Mouse (Mus musculus): Measurements from ENCODE around the gene Itga2b. TPM values are rescaled to one million over a fixed set of nuclear protein-coding genes. Genes with fewer than 3 reads are reported as not detected.

Itga2b gene
- polyA plus RNA-seq, 1 experiment: 1.9 TPM

DNA sequence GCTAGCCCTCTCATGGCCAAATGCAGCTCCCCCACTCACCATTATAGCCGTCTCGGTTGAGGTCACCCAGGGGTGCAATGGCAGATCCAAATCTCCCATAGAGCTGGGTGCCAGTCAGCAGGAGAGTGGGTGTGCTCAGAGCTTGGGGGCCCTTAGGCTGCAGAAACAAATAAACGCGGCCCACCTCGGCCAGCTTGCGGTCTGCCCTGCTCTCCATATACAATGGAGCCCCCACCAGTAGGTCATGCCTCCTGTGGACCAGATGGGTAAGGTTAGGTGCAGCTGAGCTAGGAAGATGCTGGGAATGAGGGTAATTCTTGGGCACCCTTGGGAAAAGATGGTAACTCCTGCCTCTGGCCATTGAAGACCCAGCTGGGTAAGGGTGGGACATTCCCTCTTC is 5.0 kb downstream of the Itga2b start:
- no peak for DNase-seq (ENCODE audit: low read depth, low spot score)
- 95% methylated on average over 6 of the region's 6 CpGs for WGBS

DNA sequence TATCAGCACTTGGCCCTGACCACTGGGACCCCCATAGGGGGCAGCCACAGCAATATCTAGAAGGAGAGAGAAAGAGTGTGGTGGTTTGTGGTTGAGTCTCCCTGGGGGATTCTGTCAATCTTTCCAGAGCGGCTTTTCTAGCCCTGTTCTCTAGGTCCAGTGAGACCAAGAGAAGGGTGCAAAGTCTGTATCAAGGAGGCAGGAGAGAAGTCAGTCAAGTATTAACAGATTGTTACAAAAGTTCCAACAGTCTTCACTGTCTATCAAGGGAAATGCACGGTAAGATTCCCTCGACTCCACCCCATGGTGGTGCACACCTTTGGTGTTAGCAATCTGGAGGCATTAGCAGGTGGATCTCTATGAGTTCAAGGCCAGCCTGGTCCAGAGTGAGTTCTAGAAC is 8.2 kb downstream of the Itga2b start:
- DNase-seq (ENCODE audit: low read depth, low spot score): no peak
- 55% methylated on average over 3 of the region's 3 CpGs for WGBS

DNA sequence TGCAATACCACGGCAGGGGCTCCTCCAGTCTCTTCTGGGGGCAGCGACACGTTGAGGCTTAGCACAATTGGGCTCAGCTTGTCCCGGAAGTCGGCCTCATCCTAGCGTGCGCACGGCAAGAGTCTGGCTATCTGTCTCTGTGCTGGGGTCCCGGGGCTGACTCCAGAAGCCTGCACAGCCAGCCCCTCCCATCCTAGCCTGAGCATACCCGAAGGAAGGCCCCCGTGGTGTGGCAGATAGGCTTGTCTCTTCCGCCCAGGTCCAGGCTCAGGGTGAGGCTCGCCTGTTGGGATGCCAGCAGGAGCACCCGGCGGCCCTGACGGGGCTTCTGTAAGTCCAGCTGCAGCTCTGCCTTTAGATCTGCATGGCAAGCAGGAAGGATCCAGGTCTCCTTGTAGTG is 9.4 kb downstream of the Itga2b start:
- 63% methylated on average over 16 of the region's 16 CpGs for WGBS
- no peak for DNase-seq (ENCODE audit: low read depth, low spot score)

DNA sequence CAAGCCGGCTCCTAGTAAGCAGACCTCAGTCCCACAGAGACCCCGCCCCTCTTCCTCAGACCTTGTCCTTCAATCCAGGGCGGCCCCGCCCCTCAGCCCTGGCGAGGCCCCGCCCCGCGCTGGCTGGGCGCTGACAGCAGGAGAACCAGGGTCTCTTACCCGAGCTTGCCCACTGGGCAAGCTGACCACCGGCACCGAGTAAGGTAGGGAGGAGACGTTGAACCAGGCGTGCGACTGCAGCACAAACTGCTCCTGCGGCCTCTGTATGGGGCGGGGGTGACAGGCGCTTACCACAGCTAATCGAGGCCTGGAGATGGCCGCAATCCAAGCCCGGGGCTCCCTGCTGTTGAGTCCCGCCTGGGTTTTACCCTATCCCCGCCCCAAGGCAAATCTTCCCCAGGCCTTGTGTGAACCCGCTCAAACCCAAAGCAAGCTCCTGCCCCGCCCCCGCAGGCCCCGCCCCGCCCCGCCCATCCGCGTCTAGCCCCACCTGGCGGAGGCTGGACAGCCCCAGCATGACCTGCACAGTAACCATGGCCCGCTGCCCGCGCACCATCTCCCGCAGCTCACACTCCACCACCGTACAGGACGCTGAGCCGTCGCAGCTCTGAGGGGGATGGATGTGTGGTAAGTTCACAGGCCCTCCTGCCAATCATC is 14.1 kb downstream of the Itga2b start:
- no peak for DNase-seq (ENCODE audit: low read depth, low spot score)
- under 1% methylated on average over 40 of the region's 40 CpGs for WGBS

DNA sequence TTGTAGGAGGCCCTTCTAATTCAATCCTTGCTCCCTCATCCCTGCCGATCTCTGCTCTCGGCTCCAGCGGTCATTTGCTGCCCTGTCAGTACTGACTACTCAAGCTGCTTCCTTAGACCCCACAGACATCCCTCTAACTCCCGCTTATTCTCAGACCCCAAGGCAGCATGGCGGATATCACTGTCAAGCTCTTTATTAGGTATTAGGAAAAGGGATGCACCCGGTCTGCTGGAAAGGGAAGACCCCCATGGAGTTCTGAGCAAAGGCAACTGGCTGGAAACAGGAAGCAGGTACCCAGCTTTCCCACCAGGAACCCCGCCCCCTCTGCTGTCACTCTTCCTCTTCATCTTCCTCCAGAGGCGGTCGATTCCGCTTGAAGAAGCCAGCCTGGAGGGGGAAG is 16.8 kb downstream of the Itga2b start:
- no peak for DNase-seq (ENCODE audit: low read depth, low spot score)
- WGBS: 43% methylated on average over 10 of the region's 10 CpGs

DNA sequence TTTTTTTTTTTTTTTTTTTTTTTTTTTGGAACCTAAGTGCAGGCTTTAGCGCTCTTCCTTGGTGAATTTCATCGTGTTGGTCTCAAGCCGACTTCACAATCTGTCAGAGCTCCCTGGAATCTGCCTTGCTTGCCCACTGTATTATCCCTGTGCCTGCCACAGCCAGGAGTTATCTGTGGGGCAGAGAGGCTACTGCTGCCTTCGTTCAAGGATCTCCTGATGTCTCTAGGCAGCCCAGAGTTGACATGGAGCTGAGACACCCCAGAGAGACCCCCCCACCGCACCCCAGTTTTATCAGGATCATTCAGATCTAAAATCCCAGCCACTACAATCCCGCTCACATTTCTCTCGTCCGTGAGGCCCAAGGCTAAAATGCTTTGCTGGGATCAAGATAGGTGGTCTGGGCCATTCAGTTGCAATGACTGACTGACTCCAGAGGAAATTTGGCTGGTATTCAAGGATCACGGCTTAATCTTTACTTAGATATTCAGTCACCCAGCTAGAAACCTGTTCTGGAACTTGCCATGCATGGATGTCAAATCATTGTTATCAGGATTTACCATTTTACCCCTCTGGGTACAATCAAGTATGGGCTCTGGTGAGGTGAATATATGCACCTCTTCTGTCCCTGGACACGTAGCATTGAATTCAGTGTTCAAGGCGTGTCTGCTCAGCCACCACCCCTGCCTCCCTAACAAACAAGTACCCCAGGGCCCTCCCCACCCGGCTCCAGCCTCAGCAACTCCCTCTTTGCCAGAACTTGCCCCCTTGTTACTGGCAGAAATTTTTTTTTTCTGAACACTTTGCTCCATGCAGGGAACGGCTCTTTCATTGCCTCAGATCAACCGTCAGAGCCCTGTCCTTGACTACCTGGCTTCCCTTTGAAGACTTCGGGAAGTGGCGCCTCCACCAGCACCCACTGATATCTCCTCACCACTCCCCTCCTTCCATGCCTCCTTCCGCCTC is 20.6 kb downstream of the Itga2b start:
- 39% methylated on average over 17 of the region's 17 CpGs for WGBS
- no peak for DNase-seq (ENCODE audit: low read depth, low spot score)

DNA sequence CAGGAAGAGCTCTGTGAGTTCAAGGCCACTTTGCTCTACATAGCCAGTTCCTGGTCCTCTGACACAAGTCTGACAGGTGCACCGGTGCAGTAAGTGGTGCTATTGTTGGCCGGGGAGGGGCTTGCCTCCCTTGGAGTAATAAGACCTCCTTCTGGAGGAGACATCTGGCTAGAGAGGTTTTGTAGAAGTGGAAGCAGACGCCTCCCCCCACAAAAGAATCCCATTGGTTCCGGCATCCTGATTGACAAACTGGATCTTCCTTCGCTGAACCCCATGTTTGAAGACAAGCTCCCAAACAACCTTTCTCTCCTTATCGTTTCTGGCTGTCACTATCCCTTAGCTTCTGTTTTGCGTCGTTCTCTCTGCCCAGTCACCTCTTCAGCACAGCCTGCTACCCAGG is 21.6 kb downstream of the Itga2b start:
- WGBS: 24% methylated on average over 8 of the region's 8 CpGs
- DNase-seq (ENCODE audit: low read depth, low spot score): no peak

DNA sequence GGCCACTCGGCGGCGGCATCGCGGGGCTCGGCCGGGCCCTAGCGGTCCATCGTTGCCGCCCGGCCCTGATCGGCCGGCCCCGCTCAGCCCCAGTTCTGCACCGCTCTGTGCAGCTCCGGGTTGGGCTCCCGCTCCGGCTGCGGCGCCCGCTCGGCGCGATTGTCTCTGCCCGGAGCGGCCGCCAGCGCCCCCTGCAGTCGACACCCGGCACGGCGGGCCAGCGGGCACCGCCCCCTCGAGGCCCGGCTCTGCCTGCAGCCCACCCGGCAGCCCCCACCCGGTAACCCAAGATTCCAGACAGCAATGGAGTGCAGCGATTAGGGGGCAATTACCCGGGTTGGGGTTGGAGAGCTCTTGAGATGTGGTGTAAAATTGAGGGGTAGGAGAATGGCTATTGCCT is 22.4 kb downstream of the Itga2b start, which contains the start of gene Fam171a2:
TSS of gene Fam171a2 (minus strand) at position 186 of the 400 bp plus-strand sequence.
- under 1% methylated on average over 40 of the region's 40 CpGs for WGBS
- DNase-seq (ENCODE audit: low read depth, low spot score): no peak

DNA sequence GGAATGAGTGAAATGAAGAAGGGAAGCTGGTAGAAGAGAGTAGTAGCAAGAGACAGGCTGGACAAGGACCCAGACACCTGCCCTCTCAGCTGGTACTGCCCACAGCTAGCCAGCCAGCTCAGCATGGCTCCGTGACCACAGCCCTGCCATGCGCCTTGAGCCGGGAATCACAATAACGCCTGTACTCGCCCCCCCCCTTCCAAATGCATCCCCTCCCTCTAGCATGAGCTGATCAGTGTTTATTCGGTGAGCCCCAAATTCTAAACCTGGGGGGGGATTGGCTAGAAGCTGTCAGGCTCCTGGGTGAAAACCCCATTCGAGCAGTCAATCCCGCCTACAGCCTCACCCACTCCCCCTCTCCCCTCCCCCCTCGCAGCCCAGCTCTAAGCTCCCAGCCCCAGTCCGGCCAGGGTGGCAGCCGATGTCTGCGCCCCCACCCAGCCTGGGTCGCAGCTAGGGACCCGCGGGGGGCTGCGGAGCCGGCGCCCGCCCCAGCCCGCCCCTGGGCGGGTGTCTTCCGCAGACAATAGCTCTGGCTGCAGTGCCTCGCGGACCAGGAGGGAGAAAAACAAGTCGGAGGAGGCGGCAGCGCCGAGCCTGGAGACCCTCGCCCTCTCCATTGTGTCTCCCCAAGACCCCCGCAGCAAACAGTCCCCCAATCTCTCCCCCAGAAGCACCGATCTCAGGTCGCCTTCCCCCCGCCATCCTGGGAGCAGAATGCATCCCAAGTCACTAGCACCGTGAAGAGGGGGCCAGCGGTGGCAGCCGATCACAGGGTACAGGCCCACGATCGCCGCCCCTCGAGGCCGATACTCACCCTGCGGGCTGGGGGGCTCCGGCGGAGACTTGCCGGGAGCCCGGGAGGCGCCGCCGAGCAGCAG is 23.1 kb downstream of the Itga2b start:
- WGBS: 1% methylated on average over 49 of the region's 49 CpGs
- no peak for DNase-seq (ENCODE audit: low read depth, low spot score)

DNA sequence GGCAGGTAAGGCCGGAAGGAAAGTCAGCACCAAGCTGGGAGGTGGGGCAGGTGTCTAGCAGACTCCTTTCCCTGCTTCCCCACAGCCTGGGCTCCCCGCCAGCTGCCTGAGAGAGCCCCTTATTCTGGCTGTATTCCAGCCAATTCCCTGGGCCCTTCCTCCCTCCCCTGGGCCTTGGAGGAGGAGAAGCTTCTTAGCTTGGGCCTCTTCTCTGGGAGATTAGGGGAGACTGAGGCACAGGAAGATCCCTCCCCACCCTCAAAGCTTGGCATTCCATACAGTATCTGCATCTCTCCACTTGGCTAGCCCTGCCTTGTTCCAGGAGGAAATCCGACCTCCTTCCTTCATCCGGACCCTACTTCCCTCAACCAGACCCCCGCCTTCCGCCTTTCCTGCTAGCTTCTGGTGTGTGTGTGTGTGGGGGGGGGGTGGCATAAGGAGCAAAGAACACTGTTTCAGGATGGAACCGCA is 24.0 kb downstream of the Itga2b start:
- DNase-seq (ENCODE audit: low read depth, low spot score): no peak
- WGBS: 28% methylated on average over 7 of the region's 7 CpGs

DNA sequence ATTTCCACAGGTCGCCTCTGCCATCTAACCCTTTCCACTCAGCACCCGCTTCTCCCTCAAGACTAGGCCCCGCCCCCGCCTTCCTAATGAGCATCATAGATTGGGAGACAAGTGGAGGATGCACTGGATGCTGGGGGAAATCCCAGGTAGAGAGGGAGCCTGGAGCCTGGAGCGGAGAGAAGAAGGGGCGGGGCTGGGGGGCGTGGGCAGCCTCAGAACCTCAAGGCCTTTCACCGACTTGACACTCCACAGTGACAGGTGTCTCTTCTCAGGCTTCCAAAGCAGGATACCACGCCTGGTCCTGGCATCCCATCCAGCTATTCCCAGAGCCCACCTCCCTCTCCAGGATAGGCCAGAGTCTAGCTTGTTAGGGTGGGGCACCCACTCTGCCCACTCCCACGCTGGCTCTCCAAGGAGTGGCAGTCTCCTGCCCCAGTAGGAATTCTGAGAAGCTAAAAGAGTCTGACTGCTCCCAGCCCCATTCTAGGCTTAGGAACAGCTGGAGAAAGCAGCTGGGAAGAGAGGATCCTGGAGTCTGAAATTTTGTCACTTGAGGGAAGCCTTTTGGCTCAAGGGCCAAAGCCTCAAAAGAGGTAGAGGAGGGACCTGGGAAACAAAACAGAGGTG is 24.5 kb downstream of the Itga2b start:
- 23% methylated on average over 10 of the region's 10 CpGs for WGBS
- no peak for DNase-seq (ENCODE audit: low read depth, low spot score)

DNA sequence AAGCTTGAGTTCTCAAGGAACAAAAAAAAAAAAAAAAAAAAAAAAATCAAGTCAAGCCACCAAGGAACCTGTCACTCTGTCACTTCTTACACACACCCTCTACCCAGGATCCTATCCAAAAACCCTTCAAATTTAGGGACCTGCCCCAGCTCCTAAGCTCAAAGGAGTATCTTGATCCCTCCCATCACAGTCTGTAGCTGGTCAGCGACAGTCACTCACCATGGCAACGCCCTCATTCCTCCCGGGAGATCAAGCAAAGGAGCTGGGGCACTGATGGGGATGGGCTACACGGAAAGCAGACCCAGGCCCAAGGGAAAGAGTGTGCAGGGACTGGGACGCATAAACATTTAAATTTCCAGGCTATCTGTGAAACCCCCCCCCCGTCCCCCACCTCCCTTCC is 25.1 kb downstream of the Itga2b start:
- WGBS: 35% methylated on average over 6 of the region's 6 CpGs

DNA sequence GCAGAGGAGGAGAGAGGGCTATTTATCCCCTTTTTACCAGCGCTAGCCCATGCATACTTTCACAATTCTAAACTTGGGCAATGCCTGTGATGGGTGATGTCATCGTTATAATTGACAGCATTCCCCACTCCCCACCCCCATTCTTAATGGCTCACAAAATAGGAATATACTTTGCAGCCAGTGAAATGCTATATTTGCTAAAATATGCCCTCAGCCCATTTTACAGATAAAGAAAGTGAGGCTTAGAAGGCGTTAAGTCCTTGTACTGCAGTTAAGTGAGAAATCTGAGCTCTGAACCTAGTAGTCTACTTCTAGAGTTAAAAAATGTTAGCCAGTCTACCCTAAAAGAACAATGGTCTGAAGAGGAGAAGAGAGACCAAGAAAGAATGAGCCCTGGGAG is 25.6 kb downstream of the Itga2b start:
- 66% methylated on average over 3 of the region's 3 CpGs for WGBS
- no peak for DNase-seq (ENCODE audit: low read depth, low spot score)

More for the DNA sequence above, 25.1 kb downstream of the Itga2b start:
- DNase-seq (ENCODE audit: low read depth, low spot score): no peak

DNA sequence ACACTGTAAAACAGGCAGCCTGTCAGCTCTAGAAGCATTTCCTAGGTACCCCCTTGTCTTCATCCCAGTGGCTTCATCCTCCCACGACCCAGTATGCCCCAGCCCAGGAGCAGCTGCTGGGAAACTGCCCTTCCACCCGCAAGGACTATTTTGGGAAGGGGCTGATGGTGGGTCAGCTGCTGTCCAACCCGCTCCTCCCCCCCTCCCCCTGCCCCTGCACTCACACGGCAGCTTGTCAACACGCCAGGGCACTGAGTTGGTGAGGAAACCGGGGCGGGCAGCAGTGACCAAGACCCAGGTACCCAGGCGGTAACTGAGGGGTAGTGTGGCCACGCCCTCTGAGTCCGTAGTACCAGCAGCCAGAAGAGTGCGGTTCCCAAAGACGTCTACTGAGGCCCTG is 26.2 kb downstream of the Itga2b start:
- WGBS: 73% methylated on average over 12 of the region's 12 CpGs
- no peak for DNase-seq (ENCODE audit: low read depth, low spot score)

DNA sequence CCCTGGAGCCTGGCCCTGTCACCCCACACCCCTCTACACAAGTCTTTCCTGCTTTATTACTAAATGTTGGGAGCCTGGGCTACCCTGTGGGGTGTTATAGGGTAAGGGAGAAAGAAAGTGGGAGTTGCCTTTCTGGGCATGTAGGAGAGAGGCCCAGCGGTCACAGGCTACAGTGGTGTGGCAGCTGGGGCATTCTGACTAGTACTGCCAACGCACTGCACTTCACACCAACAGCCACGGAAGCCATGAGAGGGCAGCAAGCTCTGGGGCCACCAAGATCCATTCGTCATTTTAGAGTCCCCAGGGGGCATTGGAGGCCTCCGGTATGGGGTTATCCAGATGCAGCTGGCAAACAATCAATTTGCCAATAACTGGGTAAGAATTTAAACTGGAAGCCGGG is 27.8 kb downstream of the Itga2b start:
- no peak for DNase-seq (ENCODE audit: low read depth, low spot score)
- WGBS: 87% methylated on average over 6 of the region's 6 CpGs

DNA sequence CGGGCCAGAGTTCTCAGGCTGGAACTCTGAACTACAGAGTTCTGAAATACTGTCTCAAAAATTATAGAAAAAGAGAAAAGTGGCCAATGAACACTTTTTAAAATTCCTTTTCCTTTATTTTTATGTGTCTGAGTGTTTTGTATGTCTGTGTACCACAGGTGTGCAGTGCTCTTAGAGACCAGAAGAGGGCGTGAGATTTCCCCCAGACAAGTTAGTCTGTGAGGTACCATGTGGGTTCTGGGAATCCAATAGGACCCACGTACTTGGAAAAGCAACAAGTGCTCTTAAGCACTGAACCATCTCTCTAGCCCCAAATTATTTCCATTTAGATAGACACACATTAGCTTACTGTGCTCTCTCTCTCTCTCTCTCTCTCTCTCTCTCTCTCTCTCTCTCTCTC is 28.5 kb downstream of the Itga2b start:
- WGBS: 82% methylated on average over 3 of the region's 3 CpGs

DNA sequence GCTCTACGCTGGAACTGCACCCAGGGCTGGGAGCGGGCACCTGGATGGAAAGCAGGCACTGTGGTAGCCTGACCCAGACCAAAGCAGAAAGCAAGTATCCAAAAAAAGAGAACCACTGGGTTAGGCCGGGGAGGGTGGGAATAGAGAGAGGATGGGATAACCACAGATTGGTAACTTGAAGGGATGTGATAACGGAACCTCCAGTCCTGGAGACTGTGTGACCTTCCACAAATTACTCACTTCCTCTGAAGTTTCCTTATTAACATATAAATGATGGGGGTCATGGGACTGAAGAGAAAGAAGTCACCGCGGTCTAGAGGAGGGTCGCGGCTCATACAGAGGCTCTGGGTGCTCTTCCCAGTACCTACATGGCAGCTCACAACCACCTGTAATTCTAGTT is 29.7 kb downstream of the Itga2b start:
- no peak for DNase-seq (ENCODE audit: low read depth, low spot score)
- WGBS: 87% methylated on average over 8 of the region's 8 CpGs

More for the DNA sequence above, 28.5 kb downstream of the Itga2b start:
- no peak for DNase-seq (ENCODE audit: low read depth, low spot score)

DNA sequence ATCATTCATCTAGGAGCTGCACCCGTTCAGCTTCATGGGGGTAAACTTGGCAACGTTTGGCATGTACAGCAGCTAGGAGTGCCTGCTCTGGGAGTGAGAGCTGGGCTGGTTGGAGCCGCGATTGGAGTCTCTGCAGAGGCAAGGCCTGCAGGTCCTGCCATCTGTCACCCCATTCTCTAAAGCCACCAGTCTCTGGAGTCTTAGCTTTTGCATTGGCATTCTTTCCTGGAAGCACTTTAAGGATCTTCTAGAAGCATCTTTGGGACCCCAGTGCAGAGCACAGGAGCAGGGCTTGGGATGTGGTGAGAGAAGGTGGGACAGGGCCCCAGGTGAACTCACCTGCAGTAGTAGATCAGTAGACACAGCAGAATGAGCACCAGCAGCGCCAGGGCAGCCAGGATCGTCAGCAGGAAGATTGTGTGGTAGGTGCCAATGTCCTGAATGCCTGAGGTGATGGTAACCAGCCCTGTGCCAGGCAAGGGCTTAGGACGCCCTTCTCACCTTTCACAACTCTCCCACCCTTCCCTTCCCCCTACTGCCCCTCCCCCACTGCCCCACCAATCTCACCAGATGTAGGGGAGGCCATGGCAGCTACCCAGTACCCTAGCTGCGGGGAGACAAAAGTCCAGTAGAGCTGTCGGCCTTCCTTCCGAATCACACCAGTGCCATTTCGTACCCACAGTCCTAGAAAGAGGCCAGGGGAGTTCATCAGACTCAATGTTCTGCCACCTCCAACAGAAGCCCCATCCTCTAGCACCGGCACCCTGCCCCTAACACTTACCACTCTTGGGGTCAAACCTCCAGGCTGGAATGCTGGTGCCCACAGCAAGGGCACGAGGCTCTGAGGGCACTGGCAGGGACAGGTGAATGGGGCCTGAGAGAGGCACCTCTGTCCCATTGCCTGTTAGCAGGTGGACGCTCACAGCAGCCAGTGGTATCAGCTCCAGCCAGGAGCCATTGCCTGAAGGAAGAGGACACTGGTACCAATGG is 30.5 kb downstream of the Itga2b start:
- WGBS: 84% methylated on average over 14 of the region's 14 CpGs
- DNase-seq (ENCODE audit: low read depth, low spot score): no peak
